Mouse (Mus musculus) gastrocnemius, postnatal 4 days (tissue): ENCODE data around the gene Mesd. TPM values are rescaled to one million over a fixed set of nuclear protein-coding genes. Genes with fewer than 3 reads are reported as not detected.

Source experiments
- DNase-seq, 2 experiments: peaks; one replicate each; pipeline ENCODE4 v3.0.0; 2021 to 2022; ENCODE audit warnings: low spot score in 2 of 2, mixed read lengths in 2 of 2
- total RNA-seq, 2 experiments: library from RNA; stranded (reverse); gene quantifications; 2 replicates each; pipeline ENCODE4 v1.2.3; 2021

Mesd gene
- total RNA-seq, 2 experiments from 2014 or later = 58.3 to 60.0 TPM

- DNase-seq = no peak
These were observed 20.6 kb downstream of the Mesd start for GRCm38 (mm10) chr7:83904831-83905230.

GRCm38 (mm10) chr7:83911909-83912308 is 27.6 kb downstream of the Mesd start:
- no peak for DNase-seq

- no peak for DNase-seq
These were observed 29.2 kb downstream of the Mesd start for GRCm38 (mm10) chr7:83913405-83913932.

- no peak for DNase-seq
These were observed 29.7 kb downstream of the Mesd start for GRCm38 (mm10) chr7:83913995-83914394.

- peak; percentile 80 to 83 for DNase-seq
These were observed 30.3 kb downstream of the Mesd start for GRCm38 (mm10) chr7:83914566-83914965.

- DNase-seq = no peak
These were observed 36.0 kb downstream of the Mesd start for GRCm38 (mm10) chr7:83920241-83920640.

- DNase-seq = no peak
These were observed 37.4 kb downstream of the Mesd start for GRCm38 (mm10) chr7:83921637-83922036.

GRCm38 (mm10) chr7:83939017-83939721 is 54.9 kb downstream of the Mesd start:
- no peak for DNase-seq

GRCm38 (mm10) chr7:83940136-83940535 is 55.9 kb downstream of the Mesd start:
- no peak for DNase-seq

- DNase-seq = no peak
These were observed 57.4 kb downstream of the Mesd start for GRCm38 (mm10) chr7:83941701-83942101.

GRCm38 (mm10) chr7:83948743-83949142 is 64.5 kb downstream of the Mesd start:
- DNase-seq = no peak

- no peak for DNase-seq
These were observed 65.4 kb downstream of the Mesd start for GRCm38 (mm10) chr7:83949662-83950061.

Other genes starting within 250 kb of the Mesd start
- 10 to 100 TPM in 1 of 2 experiments, 1 to 10 TPM in 1; 9.1 to 10.5 TPM for gene Il16, start 138.7 kb upstream of the Mesd start, total RNA-seq
- gene Cfap161, start 89.6 kb upstream of the Mesd start, total RNA-seq = not detected
- 10 to 100 TPM; 16.3 to 17.4 TPM for gene Tlnrd1, start 161 bp upstream of the Mesd start, total RNA-seq
- under 1 TPM; 0.62 to 0.69 TPM for gene Cemip, start 202.0 kb downstream of the Mesd start, total RNA-seq